ENCODE assay signal across 10 mouse cellular contexts in genomic region chr11:31694109-31694508, GRCm38 (mm10). TPM values are rescaled to one million over a fixed set of nuclear protein-coding genes. Genes with fewer than 3 reads are reported as not detected.
DNase-seq lines count a peak whose midpoint lies in the region; ATAC-seq and TF ChIP-seq lines count a peak whose summit lies in the region.
"Had no signal": no experiment of that assay in that cellular context is flagged by ENCODE, and none has a peak within 500 bp of the region (broad histone marks: within the 10 kb centered on the region; RNA-seq: fewer than 3 reads in every experiment).

No protein-coding gene starts in this region.

- H3K36me3 ChIP-seq in lung, embryonic 14.5 days (ENCODE audit: insufficient read depth), result no peaks in the 10 kb centered on the region

- H3K27me3 ChIP-seq in lung, embryonic 14.5 days (ENCODE audit: insufficient read depth, low read length), result no peaks in the 10 kb centered on the region

- no peak overlapping the region for H3K9ac ChIP-seq in lung, embryonic 14.5 days

- no peak overlapping the region for H3K4me3 ChIP-seq in lung, embryonic 14.5 days (ENCODE audit: low read depth, low read length)
- H3K4me3 ChIP-seq: megakaryocyte, embryonic 14.5 days had no signal

- TF ChIP-seq CTCF in lung, embryonic 14.5 days (IDR thresholded peaks at IDR 0.05; ENCODE audit: low read depth), result peak; percentile 50

- peak; percentile 58 to 68 for DNase-seq in cerebellum, postnatal 14 days
- DNase-seq in cerebellum, adult 18-20 months, result no peak
- DNase-seq in lung, embryonic 14.5 days, result no peak
- no peak for DNase-seq in lung, postnatal 25 days (ENCODE audit: low spot score)
- DNase-seq in MEL-GATA-1-ER (ENCODE audit: extremely low read depth, low read depth), result peak; percentile 17
- no peak for DNase-seq in urinary bladder, adult 18-20 months (ENCODE audit: low spot score in 2 of 2)
- DNase-seq in left cerebral cortex, postnatal 25 days (ENCODE audit: low spot score in 2 of 2), result no peak
- DNase-seq: adrenal gland, postnatal 25 days had no signal

- intact Hi-C loops in left cerebral cortex, postnatal 25 days (cut with DNase I), result no loop called here

- H3K27ac ChIP-seq in lung, embryonic 14.5 days (ENCODE audit: low read depth), result no peak overlapping the region

- H3K4me2 ChIP-seq in lung, embryonic 14.5 days, result no peak overlapping the region

- ATAC-seq in lung, embryonic 14.5 days (ENCODE audit: insufficient read depth), result no peak
- ATAC-seq in megakaryocyte progenitor cell, adult 5-6 weeks (replicated peaks; ENCODE audit: poor library complexity), result peak; percentile 57

- H3K4me1 ChIP-seq in lung, embryonic 14.5 days (ENCODE audit: insufficient read depth), result no peaks in the 10 kb centered on the region

- H3K9me3 ChIP-seq in lung, embryonic 14.5 days (ENCODE audit: low read depth, low read length), result no peaks in the 10 kb centered on the region

- WGBS in lung, embryonic 14.5 days, result 84% methylated on average over 1 of the region's 1 CpGs

RNA-seq across cellular contexts. Expression of gene Bod1, which starts 22.4 kb away (rescaled TPM):
- polyA plus RNA-seq in lung, embryonic 14.5 days (2014; fragmentation: Nextera tagmentation; extraction: Ambion mirVana), result 98.3 and 113 TPM in 2 replicates
- total RNA-seq in megakaryocyte progenitor cell, adult 5-6 weeks (2015), result 16.2 and 17.8 TPM in 2 replicates
- 16.4 and 19.2 TPM in 2 replicates for total RNA-seq in megakaryocyte progenitor cell, adult 5-6 weeks (2017)
- 10 to 100 TPM; 94.2 to 95.8 TPM for total RNA-seq in left cerebral cortex, postnatal 25 days (2021)

Comparison
In these comparisons a context has a peak if more than half of its experiments do, and no peak if none do; other contexts are left out.
1. DNase-seq: peak in cerebellum, postnatal 14 days (2 of 2) and MEL-GATA-1-ER (single experiment); none in cerebellum, adult 18-20 months (0 of 2), lung, embryonic 14.5 days (single experiment), lung, postnatal 25 days (single experiment), urinary bladder, adult 18-20 months (0 of 2) and left cerebral cortex, postnatal 25 days (0 of 2).
2. RNA of gene Bod1, which starts 22.4 kb away (total RNA-seq): 94.2 to 95.8 TPM in left cerebral cortex, postnatal 25 days; 16.2 to 19.2 TPM in megakaryocyte progenitor cell, adult 5-6 weeks; every median in the first group is over 4 times any median in the second.